Mouse (Mus musculus) fibroblast of lung, adult 2 months (primary cell): ENCODE results near the gene Ramp2.

Source experiments
- DNase-seq: peaks from one replicate; pipeline ENCODE4 v3.0.0-alpha.2; 2011; ENCODE audit warnings: low read depth

Gene Ramp2

DNA sequence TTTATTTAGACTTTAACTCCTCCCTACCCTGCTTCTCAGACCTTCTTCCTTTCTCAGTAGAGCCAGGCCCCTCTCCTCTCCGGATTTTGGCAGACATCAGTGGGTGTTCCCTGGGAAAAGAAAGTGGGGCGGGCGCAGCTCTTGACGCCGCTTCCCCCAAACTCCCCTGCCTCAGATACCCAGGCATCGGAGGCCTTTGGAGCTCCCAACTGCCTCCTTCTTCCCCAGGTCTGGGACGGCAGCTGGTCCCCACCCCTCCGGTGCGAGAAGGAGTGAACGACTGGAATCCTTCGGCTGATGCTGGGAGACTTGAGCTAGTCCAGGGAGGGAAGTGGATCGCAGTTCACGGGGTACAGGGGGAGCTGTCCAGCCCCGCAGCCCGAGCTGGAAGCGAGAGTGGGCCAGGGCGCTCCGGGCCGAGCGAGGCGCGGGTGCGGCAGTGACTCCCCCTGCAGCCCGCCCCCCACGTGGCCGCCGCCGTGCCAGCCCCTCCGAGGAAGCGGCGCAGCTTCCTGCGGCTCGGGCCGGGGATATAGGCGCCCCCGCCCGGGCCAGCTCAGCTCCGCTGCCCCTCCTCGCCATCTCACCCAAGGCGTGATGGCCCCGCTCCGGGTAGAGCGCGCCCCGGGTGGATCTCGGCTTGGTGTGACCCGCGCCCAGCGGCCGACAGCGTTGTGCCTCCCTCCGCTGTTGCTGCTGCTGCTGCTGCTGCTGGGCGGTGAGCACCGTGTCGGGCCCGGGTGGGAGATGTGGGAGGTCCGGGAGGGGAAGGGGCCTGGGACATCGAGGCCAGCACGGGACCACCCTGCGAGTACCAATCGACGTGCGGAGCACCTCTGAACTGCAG, at the start of gene Ramp2:
Gene Ramp2, plus strand, starts transcription at position 174 of the 847 bp plus-strand sequence.
- no peak for DNase-seq

DNA sequence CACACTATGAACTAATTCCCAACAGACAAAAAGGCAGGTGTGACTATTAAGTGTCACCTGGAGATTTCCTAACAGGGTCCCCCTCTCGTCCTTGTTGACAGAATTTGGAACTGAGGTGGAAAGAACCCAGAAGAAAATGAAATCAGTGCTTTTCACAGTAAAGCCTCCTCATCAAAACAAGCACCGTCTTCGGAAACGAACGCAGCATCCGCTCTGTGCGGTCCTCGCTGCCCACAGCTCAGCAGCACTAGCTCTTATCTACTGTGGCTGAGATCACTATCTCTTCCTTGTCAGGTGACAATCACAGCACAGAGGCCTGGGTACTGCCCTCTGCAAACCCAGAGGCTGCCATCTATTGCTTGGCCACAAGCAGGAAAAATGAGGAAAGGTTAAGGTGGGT, 49.7 kb upstream of the Ramp2 start:
- DNase-seq: no peak

- DNase-seq: no peak
These were observed 46.3 kb upstream of the Ramp2 start for GRCm38 (mm10) chr11:101199555-101199954.

- DNase-seq: no peak
These were observed 44.8 kb upstream of the Ramp2 start for GRCm38 (mm10) chr11:101200986-101201385.

DNA sequence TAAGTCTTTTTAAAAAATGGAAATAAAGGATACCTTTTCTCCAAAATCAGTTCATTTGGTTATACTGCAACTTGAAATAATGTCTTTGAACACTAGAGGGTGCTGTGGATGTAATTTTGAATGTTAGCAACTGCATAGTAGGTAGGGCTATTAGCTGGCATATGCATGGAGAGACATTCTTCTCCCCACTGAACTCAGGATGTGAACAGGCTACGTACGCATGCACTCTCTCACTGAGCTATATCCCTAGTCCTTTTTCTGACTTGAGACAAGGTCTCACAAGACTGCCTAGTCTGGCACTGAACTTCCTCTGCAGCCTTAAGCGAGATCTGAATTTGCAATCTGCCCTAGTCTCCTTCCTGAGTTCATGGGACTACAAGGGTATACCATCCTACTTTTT, 33.9 kb upstream of the Ramp2 start:
- peak; percentile 58 for DNase-seq

GRCm38 (mm10) chr11:101216936-101217335, 28.9 kb upstream of the Ramp2 start:
- DNase-seq: no peak

GRCm38 (mm10) chr11:101218436-101219055, 27.3 kb upstream of the Ramp2 start:
- no peak for DNase-seq

GRCm38 (mm10) chr11:101220853-101221252, 25.0 kb upstream of the Ramp2 start:
- no peak for DNase-seq

DNA sequence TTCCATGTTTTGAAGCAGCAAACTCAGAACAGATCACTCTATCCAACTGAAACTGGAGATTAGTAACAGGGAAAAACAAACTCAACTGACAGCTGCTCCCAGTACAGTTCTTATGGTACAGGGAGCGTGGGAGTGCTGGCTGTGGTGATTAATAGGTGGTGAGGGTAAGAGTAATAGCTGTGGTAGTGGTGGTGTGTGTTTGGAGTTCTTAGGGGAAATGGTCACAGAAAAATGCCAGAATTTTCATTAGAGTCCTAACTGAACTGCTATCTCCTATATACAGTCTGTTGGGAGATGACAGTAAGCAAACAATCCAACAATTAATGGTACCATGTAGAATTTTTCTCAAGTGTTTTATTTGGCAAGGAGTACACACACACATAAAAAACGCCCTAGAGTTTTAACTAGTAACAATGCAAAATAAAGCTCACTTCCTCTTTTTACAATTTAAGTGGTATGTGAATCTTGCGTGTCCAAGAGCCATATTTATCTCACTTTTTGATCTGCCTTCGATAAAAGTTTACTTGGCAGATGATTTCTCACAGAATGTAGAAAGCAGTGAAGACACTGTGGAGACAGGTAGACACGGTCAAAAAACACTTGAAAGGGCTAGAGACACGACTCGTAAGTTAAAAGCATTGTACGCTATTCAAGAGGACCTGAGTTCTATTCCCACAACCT, 24.4 kb upstream of the Ramp2 start:
- DNase-seq: no peak

GRCm38 (mm10) chr11:101224337-101224736, 21.5 kb upstream of the Ramp2 start:
- DNase-seq: no peak

DNA sequence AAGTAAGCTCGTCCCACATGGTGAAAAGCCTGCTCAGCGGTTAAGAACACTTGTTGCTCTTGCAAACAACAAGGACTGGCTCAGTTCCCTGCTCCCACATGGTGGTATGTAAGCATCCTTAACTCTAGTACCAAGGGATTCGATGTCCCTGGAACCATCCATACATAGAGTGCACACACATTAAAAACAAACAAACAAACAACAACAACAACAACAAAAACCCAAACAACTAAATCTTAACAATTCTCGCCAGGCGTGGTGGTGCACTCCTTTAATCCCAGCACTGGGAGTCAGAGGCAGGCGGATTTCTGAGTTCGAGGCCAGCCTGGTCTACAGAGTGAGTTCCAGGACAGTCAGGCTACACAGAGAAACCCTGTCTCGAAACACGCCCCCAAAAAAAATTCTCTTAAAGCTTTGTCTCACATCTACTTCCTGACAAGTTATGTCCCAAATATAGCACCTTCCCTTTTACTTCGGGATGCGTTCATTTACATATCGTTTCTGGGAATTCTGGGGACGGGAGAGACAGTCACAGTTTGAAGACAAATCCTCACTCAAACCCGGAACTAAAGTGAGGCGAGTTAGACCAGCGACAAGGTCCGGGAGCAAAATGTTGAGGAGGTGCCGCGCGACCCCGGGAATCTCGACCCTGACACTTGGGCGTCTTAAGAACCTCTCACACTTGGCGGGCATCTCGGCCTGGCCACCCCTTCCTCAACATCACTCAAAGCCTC, 20.3 kb upstream of the Ramp2 start:
- DNase-seq: no peak

DNA sequence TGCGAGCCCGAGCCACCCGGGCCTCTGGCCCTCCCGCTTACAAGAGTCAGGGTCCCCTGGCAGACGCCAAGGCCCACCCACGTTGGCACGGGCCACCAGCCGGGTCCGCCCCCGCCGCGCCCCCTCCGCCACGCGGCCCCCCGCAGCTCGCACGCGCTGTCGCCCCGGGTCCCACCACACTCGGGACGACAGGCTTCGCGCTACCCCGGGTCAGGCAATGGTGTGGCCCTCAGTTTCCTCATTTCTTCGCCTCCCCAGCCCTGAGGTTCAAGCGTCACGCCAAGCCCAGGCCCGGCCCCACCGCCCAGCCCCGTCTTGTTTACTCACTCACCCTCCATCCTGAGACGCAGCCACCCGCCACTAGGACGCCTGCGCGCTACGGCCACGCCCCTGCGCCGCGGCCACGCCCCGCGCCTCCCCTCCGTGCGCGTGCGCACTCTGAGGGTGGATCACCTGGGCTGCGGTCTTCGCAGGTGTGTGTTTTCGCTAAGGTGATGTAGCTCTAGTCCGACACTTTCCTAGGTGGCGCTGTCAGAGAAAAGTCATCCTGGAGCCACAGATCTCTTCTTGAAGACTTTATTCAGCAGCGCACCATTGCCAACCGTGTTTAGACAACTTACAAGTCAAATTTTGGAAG, 19.6 kb upstream of the Ramp2 start, which contains the start of gene Ezh1:
Gene Ezh1, minus strand, starts transcription at position 399 of the 637 bp plus-strand sequence.
- no peak for DNase-seq

- DNase-seq: no peak
These were observed 16.4 kb upstream of the Ramp2 start for GRCm38 (mm10) chr11:101229361-101229900.

DNA sequence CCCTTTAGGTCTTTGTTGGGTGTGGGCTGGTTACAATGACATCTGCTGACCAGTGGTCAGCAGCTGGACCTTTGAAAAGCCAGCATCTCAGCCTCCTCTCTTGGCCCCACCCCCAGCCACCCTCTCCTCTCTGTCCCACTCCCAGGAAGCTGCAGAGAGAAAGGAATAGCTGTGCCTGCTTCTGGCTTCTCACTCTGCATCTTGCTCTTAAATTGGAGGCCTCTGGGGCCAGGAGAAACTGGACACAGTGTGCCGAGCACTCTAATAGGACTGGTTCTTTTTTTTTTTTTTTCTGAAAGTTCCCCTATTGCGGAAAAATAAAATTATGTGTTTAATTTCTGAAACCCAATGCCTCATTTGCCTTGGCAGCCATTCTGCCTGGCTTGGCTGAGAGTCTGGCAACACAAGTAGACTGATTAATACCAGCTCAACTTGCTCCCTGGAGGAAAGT, 15.7 kb upstream of the Ramp2 start:
- DNase-seq: no peak

- DNase-seq: no peak
These were observed 15.3 kb upstream of the Ramp2 start for GRCm38 (mm10) chr11:101230526-101230925.

GRCm38 (mm10) chr11:101230991-101231871, 14.6 kb upstream of the Ramp2 start:
- no peak for DNase-seq

GRCm38 (mm10) chr11:101232010-101232839, 13.6 kb upstream of the Ramp2 start:
- DNase-seq: no peak

- DNase-seq: no peak
These were observed 12.6 kb upstream of the Ramp2 start for GRCm38 (mm10) chr11:101233240-101233639.

DNA sequence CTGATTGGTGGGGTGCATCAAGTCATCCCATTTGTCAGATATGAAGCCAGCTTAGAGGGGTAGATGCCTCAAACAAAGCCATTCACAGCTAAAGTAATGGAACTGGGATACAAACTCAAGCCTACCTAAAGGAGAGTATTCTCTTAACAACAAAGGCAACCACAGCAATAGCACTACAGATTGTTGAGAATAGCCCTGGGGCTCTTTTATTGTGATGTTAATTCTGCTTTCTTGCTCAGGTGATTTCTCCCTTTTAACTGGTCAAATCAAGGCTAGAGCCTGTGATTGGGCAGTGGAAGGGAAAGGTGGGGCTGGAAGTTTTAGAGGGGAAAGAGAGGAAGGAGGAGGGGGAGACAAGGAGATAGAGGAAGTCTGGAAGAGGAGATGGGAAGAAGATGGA, 11.7 kb upstream of the Ramp2 start:
- no peak for DNase-seq
